Mouse (Mus musculus) bone marrow macrophage, adult 2 months (primary cell): Measurements from ENCODE around the gene Sez6l. TPM values are rescaled to one million over a fixed set of nuclear protein-coding genes. Genes with fewer than 3 reads are reported as not detected.

Source experiments
- H3K27ac ChIP-seq: 2 replicates; pipeline ENCODE4 v1.5.1; 2012; ENCODE audit warnings: low read depth, low read length; ENCODE audit not compliant: insufficient read depth
- H3K4me1 ChIP-seq: 2 replicates; pipeline ENCODE4 v1.6.1; 2012; ENCODE audit warnings: low read length; ENCODE audit not compliant: control insufficient read depth, insufficient read depth
- H3K4me3 ChIP-seq: 2 replicates; pipeline ENCODE4 v1.5.1; 2012; ENCODE audit warnings: mild to moderate bottlenecking, low read length, moderate library complexity; ENCODE audit not compliant: insufficient read depth
- CTCF ChIP-seq: IDR thresholded peaks from 2 replicates; pipeline ENCODE4 v1.5.1; 2012; ENCODE audit warnings: low read depth, mild to moderate bottlenecking, low read length, moderate library complexity
- POLR2A ChIP-seq: IDR thresholded peaks from 2 replicates; pipeline ENCODE4 v1.6.1; 2012; ENCODE audit warnings: mild to moderate bottlenecking, low read depth, low read length, borderline replicate concordance
- polyA plus RNA-seq: library from polyadenylated mRNA; stranded (reverse); fragments of >200 nt; gene quantifications from 2 replicates; pipeline ENCODE4 v1.2.4, GENCODE M21; 2012; ENCODE audit not compliant: missing spikeins, insufficient read depth, insufficient read length

Sez6l gene
- polyA plus RNA-seq, 1 experiment: not detected

- H3K4me3 ChIP-seq: no peak overlapping the region
- H3K4me1 ChIP-seq: no peaks in the 10 kb centered on the region
- TF ChIP-seq CTCF (no peak), POLR2A (no peak)
- no peak overlapping the region for H3K27ac ChIP-seq
Observed at GRCm38 (mm10) chr5:112453088-112453487, 123.9 kb downstream of the Sez6l start.

- H3K4me3 ChIP-seq: no peak within 1 kb of the TSS
- TF ChIP-seq POLR2A: no peak
- no peak for TF ChIP-seq CTCF
- H3K4me1 ChIP-seq: no peaks in the 10 kb centered on the region
- H3K27ac ChIP-seq: no peak within 1 kb of the TSS
Observed at GRCm38 (mm10) chr5:112448747-112449440, 128.1 kb downstream of the Sez6l start, which contains the start of gene Gm6588. Gene Gm6588 (plus strand): TSS chr5:112449426.

- TF ChIP-seq CTCF: no peak
- no peak for TF ChIP-seq POLR2A
- H3K4me3 ChIP-seq: no peak overlapping the region
- no peak overlapping the region for H3K27ac ChIP-seq
- H3K4me1 ChIP-seq: no peaks in the 10 kb centered on the region
Observed at GRCm38 (mm10) chr5:112438535-112438934, 138.4 kb downstream of the Sez6l start.

- Histone ChIP-seq H3K4me3 (no peak overlapping the region), H3K4me1 (no peaks in the 10 kb centered on the region), H3K27ac (no peak overlapping the region)
- TF ChIP-seq POLR2A: no peak
- TF ChIP-seq CTCF: peak; percentile 75
Observed at GRCm38 (mm10) chr5:112433004-112433403, 144.0 kb downstream of the Sez6l start.

- no peak overlapping the region for H3K4me3 ChIP-seq
Observed at GRCm38 (mm10) chr5:112432033-112432432, 145.0 kb downstream of the Sez6l start.

GRCm38 (mm10) chr5:112431120-112431775 lies 145.7 kb downstream of the Sez6l start:
- Histone ChIP-seq H3K27ac (no peak overlapping the region), H3K4me3 (no peak overlapping the region), H3K4me1 (no peaks in the 10 kb centered on the region)
- TF ChIP-seq CTCF (no peak), POLR2A (no peak)

More at GRCm38 (mm10) chr5:112432033-112432432, 145.0 kb downstream of the Sez6l start:
- Histone ChIP-seq H3K4me1 (no peaks in the 10 kb centered on the region), H3K27ac (no peak overlapping the region)
- no peak for TF ChIP-seq POLR2A
- TF ChIP-seq CTCF: no peak

- Histone ChIP-seq H3K4me3 (no peak overlapping the region), H3K4me1 (no peaks in the 10 kb centered on the region), H3K27ac (no peak overlapping the region)
- TF ChIP-seq POLR2A: no peak
- TF ChIP-seq CTCF: peak; percentile 45
Observed at GRCm38 (mm10) chr5:112428944-112429343, 148.0 kb downstream of the Sez6l start.

- Histone ChIP-seq H3K4me3 (no peak overlapping the region), H3K4me1 (no peaks in the 10 kb centered on the region), H3K27ac (no peak overlapping the region)
- TF ChIP-seq POLR2A (no peak), CTCF (peak; percentile 32; the same call in 1 of the 2 replicates)
Observed at GRCm38 (mm10) chr5:112427283-112427682, 149.7 kb downstream of the Sez6l start.

- no peak overlapping the region for H3K4me3 ChIP-seq
Observed at GRCm38 (mm10) chr5:112426635-112427034, 150.3 kb downstream of the Sez6l start.

GRCm38 (mm10) chr5:112419535-112419934 lies 157.4 kb downstream of the Sez6l start:
- TF ChIP-seq POLR2A (no peak), CTCF (no peak)

More at GRCm38 (mm10) chr5:112426635-112427034, 150.3 kb downstream of the Sez6l start:
- no peak for TF ChIP-seq CTCF
- TF ChIP-seq POLR2A: no peak
- Histone ChIP-seq H3K4me1 (no peaks in the 10 kb centered on the region), H3K27ac (no peak overlapping the region)

GRCm38 (mm10) chr5:112418023-112418422 lies 159.0 kb downstream of the Sez6l start:
- no peak overlapping the region for H3K27ac ChIP-seq
- TF ChIP-seq POLR2A (no peak), CTCF (no peak)
- H3K4me1 ChIP-seq: no peaks in the 10 kb centered on the region
- no peak overlapping the region for H3K4me3 ChIP-seq

More at GRCm38 (mm10) chr5:112419535-112419934, 157.4 kb downstream of the Sez6l start:
- Histone ChIP-seq H3K27ac (no peak overlapping the region), H3K4me3 (no peak overlapping the region), H3K4me1 (no peaks in the 10 kb centered on the region)
